Mouse (Mus musculus): ENCODE measurements around the gene Dhx30.
"Not testable (repeated sequence)": the region's sequence is repeated elsewhere in the genome, so short reads cannot be mapped to it uniquely, and the experiment has no call there.

Gene Dhx30

DNA sequence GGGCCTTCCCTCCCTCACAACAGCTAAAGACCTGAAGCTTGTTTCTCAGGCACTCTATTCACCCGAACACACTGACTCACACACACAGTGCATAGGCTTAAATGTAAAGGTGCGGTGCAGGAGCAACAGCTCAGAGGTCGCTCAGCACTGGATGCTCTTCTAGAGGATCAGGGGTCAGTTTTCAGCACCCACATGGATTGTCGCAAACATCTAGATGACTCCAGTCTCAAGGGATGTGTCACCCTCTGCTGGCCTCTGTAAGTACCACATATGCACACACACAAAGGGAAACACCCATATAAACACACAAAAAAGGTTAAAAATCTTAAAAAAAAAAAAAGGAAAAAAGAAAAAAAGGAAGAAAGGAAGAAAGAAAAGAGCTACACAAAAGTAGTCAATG, 22.9 kb downstream of the Dhx30 start:
- no peak for DNase-seq (ENCODE audit: low spot score in 2 of 2)

DNA sequence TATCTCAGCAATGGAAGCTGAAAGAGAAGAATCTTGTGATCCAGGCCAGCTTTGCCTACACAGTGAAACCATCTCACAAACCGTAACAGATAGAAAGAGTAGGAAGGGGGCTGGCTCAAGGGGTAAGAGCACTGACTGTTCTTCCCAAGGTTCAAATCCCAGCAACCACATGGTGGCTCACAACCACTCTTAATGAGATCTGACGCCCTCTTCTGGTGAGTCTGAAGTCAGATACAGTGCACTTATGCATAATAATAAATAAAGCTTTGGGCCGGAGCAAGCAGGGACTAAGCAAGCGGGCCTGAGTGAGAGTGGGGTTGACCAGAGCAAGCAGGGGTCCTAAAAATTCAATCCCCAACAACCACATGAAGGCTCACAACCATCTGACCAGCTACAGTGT, 24.3 kb downstream of the Dhx30 start:
- no peak for DNase-seq (ENCODE audit: low spot score in 2 of 2)

DNA sequence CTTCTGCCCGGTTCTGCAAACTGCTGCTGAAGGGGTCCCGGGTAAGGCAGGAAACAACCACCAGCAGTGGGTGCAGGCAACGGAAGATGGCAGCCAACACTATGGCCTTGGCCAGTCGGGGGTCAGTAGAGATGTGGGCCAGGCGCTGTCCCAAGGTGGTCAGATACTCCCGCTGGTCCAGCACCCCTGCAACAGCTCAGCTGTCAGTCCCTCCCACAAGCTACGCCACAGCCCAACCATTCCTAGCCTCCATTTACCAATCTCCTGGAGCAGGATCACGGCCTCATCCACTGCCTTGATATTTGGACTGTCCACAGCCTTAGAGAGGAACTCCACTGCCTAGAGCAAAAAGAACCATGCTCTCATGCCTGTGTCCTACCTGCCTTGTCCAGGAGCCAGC, 31.9 kb downstream of the Dhx30 start:
- no peak for DNase-seq (ENCODE audit: low spot score in 2 of 2)

DNA sequence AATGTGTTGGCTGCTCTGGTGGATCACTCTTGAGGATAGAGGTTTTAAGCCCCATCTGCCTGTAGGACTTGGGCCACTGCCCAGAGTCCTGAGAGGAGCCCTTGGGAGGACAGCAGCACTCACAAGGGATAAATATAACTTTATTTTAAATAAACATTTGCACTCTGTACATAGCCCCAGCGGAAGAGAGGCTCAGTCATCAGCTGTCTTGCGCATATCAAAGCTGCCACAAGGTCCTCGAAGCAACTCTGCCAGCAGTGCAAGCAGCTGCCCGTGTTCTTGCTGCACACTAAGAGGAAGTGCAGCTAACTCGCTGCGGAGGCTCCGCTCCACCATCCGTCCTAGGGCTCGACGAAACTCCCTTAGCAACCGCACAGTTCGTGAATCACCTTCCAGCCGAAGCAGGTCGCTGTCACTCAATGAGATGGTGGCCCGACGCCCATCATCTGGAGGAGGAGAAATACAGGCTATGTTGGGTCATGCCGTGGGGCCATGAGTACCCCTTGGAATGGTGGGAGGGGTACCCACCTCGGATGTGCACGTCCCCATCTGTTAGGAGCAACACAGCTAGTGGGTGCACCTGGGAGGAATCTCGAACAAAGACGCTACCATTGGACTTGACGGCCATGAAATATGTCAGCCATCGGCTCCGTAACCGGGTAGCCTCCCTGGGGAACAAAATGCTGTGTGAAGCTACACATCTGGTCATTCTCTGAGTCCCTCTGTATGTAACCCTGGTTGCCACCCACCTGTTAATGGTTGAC, 33.2 kb downstream of the Dhx30 start:
- peak in 1 of 2 experiments; percentile 39 for DNase-seq (ENCODE audit: low spot score in 2 of 2)

DNA sequence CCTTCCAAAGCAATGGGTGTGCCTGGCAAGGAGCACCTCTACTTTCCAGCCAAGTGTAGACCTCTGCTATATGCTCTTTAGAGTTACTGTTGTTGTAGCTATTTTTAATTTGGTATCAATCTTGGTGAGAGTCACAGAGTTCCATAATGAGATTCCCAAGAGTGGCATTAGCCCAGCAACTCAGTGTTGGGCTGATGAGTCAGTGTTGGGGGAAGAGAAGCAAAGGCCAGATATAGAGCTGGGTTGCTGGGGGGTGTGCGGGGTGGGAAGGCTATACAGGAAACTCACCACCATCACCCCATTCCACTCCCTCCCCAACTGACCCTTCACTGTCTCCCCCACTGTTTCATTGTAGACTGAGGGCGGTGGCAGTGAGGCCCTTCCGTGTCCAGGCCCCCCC, 36.6 kb downstream of the Dhx30 start:
- no peak for DNase-seq (ENCODE audit: low spot score in 2 of 2)

DNA sequence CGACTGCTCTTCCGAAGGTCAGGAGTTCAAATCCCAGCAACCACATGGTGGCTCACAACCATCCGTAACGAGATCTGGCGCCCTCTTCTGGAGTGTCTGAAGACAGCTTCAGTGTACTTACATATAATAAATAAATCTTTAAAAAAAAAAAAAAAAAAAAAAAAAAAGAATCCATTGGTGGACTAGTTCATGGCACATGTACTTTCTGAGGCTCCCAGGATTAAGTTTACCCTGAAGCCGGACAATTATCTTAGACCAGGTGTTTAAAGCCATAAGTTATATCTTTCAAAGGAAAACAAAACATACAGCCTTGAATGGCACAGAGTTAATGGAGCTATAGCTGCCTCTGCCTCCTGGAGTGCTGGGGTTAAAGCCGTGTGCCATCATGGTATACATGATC, 41.2 kb downstream of the Dhx30 start:
- DNase-seq (ENCODE audit: low spot score in 2 of 2) = not testable (repeated sequence)

DNA sequence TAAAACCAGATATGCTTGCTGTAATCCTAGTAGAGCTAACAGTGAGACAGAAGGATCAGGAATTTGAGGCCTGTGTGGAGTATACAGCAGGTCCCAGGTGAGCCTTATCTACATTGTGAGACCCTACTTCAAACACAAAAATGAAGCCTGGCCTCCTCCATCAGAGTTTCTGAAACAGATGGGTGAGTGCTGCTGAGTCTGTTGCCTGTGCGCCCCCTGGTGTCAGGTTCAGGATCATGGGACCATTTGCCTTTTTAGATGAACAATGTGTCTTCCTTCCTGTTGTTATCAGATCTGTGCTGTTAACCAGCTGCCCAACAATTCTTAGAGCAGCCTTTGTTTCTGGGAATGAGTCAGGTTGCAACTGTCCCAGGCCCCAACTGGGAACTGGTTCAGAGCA, 45.8 kb downstream of the Dhx30 start:
- peak; percentile 89 to 91 for DNase-seq (ENCODE audit: low spot score in 2 of 2)

DNA sequence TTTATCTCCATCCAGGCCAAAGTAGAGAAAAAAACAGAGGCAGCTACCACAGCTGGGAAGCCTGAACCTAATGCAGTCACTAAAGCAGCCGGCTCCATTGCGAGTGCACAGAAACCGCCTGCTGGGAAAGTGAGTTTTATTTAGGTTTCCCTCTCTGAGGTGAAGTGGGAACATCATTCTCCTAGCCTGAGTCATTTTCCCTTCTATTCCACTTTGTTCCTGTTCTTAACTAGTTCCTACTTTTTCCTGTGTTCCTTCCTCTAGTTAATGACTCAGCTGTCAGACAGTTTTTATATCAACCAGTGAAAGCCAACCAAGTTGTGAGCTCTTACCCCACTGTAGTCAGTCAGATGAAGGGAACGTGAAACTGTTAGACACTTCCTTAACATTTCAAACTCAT, 46.6 kb downstream of the Dhx30 start:
- no peak for DNase-seq (ENCODE audit: low spot score in 2 of 2)

DNA sequence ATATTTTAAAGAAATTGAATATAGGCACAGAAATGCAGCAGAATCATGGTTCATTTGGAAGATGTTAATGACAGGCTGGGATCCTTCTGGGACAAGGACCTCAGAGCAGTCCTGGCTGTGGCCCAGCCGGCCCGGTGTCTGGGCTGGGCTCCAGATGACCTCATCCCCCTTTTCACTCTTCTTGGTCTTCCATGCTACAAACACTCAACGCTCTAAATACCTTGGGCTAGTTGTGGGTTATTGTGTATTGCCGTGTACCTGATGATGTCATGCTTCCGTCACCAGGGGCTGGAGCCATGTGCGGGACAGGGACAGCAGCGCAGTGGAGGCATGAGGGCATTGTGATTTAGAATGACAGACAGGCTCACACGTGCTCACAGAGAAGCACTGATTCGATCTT, 47.3 kb downstream of the Dhx30 start:
- DNase-seq (ENCODE audit: low spot score in 2 of 2) = no peak

DNA sequence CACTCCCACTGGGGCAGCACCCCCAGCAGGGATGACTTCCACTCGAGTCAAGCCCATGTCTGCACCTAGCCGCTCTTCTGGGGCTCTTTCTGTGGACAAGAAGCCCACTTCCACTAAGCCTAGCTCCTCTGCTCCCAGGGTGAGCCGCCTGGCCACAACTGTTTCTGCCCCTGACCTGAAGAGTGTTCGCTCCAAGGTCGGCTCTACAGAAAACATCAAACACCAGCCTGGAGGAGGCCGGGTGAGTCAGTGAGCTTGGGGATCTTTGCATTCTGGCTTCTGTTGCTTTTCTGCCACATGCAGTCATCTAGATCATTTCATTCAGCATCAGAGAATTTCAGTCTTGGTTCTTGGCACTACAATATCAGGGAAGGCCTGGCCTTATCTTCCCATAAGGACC, 48.9 kb downstream of the Dhx30 start:
- no peak for DNase-seq (ENCODE audit: low spot score in 2 of 2)

DNA sequence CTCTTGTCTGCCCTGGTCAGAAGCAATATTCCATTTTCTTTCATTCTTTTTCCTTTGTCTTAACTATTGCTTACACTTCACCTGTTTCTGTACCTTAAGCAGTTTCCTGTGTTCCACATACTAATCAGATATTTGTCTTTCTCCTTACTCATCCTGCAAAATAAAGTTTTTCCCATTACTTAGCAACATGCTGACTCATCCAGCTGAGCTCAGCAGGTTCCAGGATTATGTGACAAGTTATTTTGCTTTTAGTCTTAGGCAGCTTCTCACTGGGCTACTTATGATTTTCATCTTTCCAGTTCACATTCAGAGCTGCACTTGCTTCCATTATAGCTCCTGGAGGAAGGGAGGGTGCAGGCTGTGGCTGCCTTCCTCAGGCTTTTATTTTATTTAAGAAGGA, 53.0 kb downstream of the Dhx30 start:
- no peak for DNase-seq (ENCODE audit: low spot score in 2 of 2)

DNA sequence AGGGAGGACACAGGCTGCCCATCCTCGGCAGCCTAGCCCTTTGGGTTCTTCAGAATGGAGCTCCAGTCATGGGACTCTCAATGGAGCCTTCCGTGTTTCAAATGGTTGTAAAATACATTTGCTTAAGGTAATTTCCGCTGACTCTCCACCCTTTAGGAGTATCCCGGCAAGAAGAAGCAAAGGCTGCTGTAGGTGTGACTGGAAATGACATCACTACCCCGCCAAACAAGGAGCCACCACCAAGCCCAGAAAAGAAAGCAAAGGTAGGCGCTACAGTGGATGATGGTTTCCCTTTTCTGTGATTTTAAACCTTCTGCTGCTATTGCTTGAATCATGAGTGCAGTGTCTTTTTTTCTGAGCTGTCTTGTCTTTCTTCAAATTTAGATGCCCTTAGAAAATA, 54.8 kb downstream of the Dhx30 start:
- no peak for DNase-seq (ENCODE audit: low spot score in 2 of 2)

DNA sequence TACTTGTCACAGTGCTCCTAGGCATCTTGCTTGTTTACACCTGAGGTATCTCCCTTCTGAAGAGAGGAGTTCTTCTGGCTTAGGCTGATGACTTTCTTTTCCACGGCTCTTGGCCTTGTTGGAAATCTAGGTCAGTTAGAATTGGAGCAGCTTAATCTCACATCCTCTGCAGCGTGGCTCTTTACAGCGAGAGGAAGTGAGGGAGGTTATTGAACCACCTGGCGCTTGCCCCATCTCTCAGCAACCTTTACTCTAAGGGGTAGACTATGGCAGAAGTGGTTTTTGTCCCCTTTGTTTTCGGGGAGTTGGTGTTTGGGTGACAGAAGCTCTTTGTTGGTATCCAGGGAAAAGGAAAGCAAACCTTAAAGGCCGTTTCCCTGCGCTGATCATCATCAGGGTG, 55.2 kb downstream of the Dhx30 start:
- DNase-seq (ENCODE audit: low spot score in 2 of 2) = no peak

DNA sequence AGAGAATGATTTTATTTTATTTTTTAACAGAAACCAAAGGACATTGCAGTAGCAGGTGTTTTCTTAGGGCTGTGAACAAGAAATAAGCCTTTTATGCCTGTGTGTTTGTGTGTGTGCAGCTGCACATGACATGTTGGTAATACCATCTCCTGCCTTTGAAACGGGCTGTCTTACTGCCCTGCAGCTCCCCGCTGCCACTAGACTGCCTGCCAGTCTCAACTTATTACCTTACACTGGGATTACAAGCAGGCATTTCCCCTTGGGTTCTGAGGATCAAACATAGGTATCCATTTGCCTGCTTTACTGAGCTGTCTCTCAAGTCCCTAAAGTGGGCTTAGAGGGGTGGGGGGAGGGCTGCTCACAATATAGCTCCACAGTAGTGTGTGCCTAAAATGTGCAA, 56.9 kb downstream of the Dhx30 start:
- DNase-seq (ENCODE audit: low spot score in 2 of 2) = no peak

DNA sequence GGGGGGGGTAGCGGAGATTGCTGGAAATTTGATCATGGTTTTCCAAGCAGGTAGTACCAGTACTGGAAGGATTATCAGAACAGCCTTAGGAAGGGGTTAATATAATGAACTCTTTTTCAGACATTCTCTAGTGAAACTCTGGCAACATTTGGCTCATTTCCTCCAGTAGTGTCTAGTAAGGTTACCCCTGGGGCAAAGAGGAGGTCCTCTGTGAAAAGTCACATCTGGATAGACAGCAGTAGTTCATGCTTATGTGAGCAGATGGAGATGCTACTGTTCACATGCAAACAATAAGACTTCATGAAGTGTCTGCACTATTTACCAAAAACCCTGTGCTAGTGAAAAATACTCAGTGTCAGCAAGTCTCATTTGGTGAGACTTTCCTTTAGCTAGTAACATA, 60.4 kb downstream of the Dhx30 start:
- no peak for DNase-seq (ENCODE audit: low spot score in 2 of 2)

DNA sequence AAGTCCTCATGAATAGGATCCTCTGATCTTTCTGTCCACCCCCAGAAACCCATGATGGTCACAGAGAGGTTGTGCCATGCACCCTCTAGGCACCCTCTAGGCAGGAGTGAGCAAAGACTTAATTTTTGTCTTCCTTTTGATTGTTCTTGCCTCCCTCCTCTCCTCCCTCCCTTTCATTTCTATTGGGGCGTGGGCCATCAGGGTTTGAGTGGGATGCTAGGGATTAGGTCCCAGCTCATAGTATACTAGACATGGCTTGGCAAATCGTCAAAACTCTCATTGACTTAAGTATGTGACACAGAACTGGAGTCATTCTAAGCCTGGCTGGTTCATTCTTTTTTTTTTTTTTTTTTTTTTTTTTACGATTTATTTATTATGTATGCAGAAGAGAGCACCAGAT, 62.8 kb downstream of the Dhx30 start:
- no peak for DNase-seq (ENCODE audit: low spot score in 2 of 2)

DNA sequence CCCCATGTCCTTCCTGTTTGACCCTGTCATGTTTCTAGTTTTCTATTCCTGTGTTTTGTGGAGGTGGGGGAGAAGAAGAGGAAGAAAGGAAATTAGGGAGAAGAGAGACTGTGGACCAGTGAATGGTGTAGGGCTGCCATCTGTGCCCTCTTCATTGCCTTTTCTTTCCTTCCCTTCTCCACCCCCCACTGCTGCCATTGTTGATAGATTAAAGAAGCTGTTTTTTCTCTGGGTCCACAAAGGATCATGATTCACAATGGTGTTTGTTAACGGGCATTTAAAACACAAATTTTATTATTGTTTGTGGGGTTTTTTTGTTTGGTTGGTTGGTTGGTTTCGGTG, 63.6 kb downstream of the Dhx30 start:
- no peak for DNase-seq (ENCODE audit: low spot score in 2 of 2)

DNA sequence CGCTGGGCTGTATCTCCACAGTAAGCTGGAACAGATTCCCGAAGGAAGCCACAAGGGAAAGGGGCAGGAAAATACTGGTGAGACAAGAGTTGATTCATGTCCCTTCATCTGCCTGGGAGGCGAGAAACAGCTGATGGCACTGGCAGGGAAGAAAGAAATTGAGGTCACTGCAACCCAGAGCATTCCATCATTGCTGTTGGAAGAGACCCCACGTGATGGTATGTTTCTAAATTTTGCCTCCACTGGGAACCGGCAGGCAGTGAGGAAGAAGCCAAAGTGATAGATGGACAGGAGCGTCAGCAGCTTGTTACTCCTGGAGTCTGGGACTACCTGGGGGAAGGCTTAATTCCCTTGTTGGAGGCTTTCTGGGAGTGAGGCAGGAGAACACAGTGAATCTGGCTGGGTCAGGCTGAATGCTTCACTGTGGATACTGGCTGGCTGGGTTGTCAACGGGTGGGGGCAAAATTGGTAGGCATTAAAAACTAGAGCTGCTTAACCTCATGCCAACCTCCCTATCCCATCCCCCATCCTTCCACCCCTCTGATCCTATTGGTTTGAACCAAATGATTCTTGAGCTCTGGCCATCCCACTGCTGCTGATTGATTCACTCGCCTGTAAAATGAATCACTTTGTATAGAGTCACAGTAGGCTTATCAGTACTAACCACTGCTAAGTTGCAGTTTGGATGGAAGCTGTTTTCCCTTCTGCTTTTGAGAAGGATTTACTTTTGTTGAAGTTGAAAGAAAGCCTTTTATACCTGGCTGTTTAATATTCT, 64.1 kb downstream of the Dhx30 start:
- DNase-seq (ENCODE audit: low spot score in 2 of 2) = peak; percentile 60 to 66

DNA sequence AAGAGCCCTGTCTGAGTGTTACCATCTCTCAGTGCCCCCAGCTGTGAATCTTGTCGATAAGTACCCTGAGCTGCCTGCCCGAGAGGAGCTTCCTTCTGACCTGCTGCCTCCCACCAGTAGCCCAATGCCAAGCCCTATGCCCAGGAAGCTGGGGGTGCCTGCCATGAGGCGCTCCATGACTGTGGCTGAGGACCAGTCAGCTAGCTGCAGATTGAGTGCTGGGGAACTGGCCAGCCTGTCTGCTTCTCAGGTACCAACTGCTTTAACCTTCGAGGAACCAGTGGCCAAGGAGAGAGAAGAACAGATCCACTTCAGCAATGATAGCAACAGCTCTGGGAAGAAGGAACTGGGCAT, 64.7 kb downstream of the Dhx30 start:
- no peak for DNase-seq (ENCODE audit: low spot score in 2 of 2)

DNA sequence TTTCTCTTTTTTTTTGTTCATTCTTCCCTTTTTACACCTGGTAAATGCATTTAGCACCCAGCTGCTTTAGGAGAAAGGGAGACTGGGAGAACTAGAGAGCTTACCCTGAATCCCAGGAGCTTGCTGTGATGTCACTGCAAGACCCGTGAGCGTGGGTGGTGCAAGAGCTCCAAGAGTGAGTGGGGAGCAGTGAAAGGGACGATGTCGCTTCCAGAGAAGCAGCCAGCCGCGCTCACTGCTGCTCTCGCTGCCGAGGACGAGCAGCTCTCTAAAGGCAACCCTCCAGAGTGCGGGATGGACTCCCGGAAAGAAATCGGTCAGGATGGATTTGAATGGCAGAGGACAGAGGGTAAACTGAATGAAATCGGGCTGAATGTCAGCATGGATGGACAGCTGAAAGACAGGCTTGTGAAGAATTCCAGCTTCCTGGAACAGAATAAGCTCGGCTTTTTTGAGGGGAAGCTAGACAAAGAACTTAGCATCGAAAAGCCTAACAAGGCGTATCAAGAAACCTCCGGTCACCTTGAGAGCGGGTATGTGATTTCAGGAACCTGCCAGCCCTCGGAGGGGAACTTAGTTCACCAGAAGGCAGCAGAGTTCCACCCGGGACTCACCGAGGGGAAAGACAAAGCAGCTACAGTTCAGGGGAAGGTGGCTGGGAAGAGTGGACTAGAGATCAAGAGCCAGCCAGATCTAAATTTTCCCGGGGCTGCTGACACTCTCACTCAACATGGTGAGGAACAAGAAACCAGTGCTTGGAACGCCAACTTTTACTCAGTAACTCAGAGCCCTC, 65.6 kb downstream of the Dhx30 start:
- peak; percentile 88 to 89 for DNase-seq (ENCODE audit: low spot score in 2 of 2)

DNA sequence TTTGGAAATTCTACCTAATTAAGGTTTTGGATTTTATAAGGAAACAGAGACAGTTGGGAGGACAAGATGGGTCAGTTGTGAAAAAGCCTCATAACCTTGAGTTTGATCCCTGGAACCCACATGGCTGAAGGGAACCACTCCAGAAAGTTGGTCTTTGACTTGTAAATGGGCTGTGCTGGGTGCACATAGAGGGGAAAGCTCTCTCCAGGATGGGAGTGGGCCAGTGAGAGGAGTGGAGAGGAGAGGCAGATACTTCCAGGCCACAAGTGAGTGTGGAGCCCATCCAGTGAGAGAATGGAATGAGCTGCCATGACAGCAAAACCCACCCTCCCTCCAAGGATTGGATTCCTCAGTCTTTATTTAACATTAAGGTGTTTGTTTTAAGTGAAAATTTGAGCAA, 66.4 kb downstream of the Dhx30 start:
- no peak for DNase-seq (ENCODE audit: low spot score in 2 of 2)

DNA sequence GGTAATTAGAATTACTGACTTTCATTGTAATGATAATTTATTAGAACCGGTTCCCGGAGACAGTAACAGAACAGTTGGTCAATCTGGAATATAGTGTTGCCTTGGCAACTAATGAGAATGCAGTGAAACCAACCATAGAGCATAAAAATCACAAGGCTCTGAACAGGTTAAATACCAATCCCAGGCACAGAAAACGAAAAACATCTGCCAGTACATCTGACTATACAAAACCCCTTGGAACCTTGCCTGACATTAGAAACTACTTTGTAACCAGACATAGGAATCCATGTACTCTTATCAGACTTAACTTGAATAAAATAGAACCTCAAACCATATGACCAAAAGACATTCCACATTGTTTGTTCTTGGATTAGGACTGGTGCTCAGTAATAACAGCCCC, 69.8 kb downstream of the Dhx30 start:
- no peak for DNase-seq (ENCODE audit: low spot score in 2 of 2)

DNA sequence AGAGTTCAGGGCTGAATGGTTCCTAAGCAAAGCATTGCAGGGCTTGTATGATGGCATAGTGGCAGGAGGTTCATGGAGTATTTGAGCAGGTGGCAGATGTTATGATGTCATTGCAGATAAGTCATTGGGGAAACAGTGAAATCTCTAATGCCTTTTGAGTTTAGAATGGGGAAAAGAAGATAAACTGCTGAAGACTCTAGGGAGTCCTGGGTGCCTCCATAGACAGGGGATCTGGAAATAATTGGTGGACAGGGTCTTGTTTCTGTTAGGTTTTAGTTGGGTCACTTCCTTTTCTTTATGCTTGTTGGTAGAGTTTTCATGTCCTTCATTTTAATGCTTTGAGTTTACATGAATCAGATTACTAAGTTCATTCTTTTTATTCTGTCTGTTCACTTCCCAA, 70.4 kb downstream of the Dhx30 start:
- no peak for DNase-seq (ENCODE audit: low spot score in 2 of 2)

All from right cerebral cortex, adult 2 months (tissue).